Mouse (Mus musculus) liver, adult 2 months (tissue): ENCODE results near the gene Fam222a. TPM values are rescaled to one million over a fixed set of nuclear protein-coding genes. Genes with fewer than 3 reads are reported as not detected.

ENCODE experiments used
- DNase-seq: peaks from one replicate; pipeline ENCODE4 v3.0.0-alpha.2; 2011; ENCODE audit warnings: low read depth, low spot score; ENCODE audit errors: extremely low read depth
- H3K27ac ChIP-seq: fragments of 200-500 bp; replicated peaks from 2 replicates; pipeline ENCODE4 v1.5.1; 2012; ENCODE audit warnings: low read depth, mild to moderate bottlenecking, control low read depth, inconsistent platforms, low read length; ENCODE audit not compliant: insufficient read depth
- H3K27me3 ChIP-seq: fragments of 200-500 bp; 2 replicates; pipeline ENCODE4 v1.6.1; 2012; ENCODE audit warnings: mild to moderate bottlenecking, moderate library complexity, low read length, inconsistent platforms; ENCODE audit not compliant: control insufficient read depth, insufficient read depth
- H3K36me3 ChIP-seq: fragments of 200-500 bp; 2 replicates; pipeline ENCODE4 v1.6.1; 2012; ENCODE audit warnings: low read length, inconsistent platforms; ENCODE audit not compliant: control insufficient read depth, insufficient read depth
- H3K4me1 ChIP-seq: fragments of 200-500 bp; 2 replicates; pipeline ENCODE4 v1.6.1; 2011; ENCODE audit warnings: low read length; ENCODE audit not compliant: control insufficient read depth, insufficient read depth
- H3K4me3 ChIP-seq: fragments of 200-500 bp; 2 replicates; pipeline ENCODE4 v1.5.1; 2011; ENCODE audit warnings: low read depth, mild to moderate bottlenecking, control low read depth, low read length, moderate library complexity; ENCODE audit not compliant: insufficient read depth
- H3K79me2 ChIP-seq: fragments of 200-500 bp; 2 replicates; pipeline ENCODE4 v1.6.1; 2012; ENCODE audit warnings: inconsistent platforms, mild to moderate bottlenecking, low read length, moderate library complexity; ENCODE audit not compliant: control insufficient read depth, insufficient read depth
- H3K9ac ChIP-seq: fragments of 200-500 bp; 2 replicates; pipeline ENCODE4 v1.6.1; 2012; ENCODE audit warnings: low read depth, mild to moderate bottlenecking, control low read depth, inconsistent platforms, low read length
- CTCF ChIP-seq: fragments of 200-500 bp; IDR thresholded peaks from 2 replicates; pipeline ENCODE4 v1.5.1; 2011; ENCODE audit warnings: low read depth, low read length, control low read depth
- POLR2A ChIP-seq: fragments of 200-500 bp; IDR thresholded peaks from 2 replicates; pipeline ENCODE4 v1.6.1; 2011; ENCODE audit warnings: low read length, control low read depth; ENCODE audit not compliant: insufficient read depth; ENCODE audit errors: extremely low read depth
- WGBS: fragments of 180-500 bp; shearing (Covaris S2); methylation state at CpG from one replicate; pipeline ENCODE4 v1.1.7; 2018; 5-methylcytosine and 5-hydroxymethylcytosine counted together
- polyA plus RNA-seq: library from polyadenylated mRNA; depleted of rRNA; stranded (reverse); fragments of >200 nt; gene quantifications from 2 replicates; pipeline ENCODE4 v1.2.3, GENCODE M21; 2012
- total RNA-seq: library from RNA; depleted of rRNA; stranded (reverse); fragments of >200 nt; gene quantifications from 2 replicates; pipeline ENCODE4 v1.2.3, GENCODE M21; 2014

Gene Fam222a
- total and polyA plus RNA-seq, 2 experiments, result 0.09 to 1.2 TPM

GRCm38 (mm10) chr5:114589454-114589853 is 21.6 kb downstream of the Fam222a start:
- Histone ChIP-seq H3K4me3 (no peak overlapping the region), H3K36me3 (no peaks in the 10 kb centered on the region), H3K79me2 (peaks cover 21% of the 10 kb centered on the region; the same call in 1 of the 2 replicates), H3K9ac (no peak overlapping the region), H3K27me3 (no peaks in the 10 kb centered on the region), H3K27ac (no peak overlapping the region), H3K4me1 (0 out of 2 replicates have a peak, but pooled peaks cover 2% of the 10 kb centered on the region)
- DNase-seq, result no peak
- TF ChIP-seq CTCF (no peak), POLR2A (no peak)
- 52% methylated on average over 2 of the region's 2 CpGs for WGBS

DNA sequence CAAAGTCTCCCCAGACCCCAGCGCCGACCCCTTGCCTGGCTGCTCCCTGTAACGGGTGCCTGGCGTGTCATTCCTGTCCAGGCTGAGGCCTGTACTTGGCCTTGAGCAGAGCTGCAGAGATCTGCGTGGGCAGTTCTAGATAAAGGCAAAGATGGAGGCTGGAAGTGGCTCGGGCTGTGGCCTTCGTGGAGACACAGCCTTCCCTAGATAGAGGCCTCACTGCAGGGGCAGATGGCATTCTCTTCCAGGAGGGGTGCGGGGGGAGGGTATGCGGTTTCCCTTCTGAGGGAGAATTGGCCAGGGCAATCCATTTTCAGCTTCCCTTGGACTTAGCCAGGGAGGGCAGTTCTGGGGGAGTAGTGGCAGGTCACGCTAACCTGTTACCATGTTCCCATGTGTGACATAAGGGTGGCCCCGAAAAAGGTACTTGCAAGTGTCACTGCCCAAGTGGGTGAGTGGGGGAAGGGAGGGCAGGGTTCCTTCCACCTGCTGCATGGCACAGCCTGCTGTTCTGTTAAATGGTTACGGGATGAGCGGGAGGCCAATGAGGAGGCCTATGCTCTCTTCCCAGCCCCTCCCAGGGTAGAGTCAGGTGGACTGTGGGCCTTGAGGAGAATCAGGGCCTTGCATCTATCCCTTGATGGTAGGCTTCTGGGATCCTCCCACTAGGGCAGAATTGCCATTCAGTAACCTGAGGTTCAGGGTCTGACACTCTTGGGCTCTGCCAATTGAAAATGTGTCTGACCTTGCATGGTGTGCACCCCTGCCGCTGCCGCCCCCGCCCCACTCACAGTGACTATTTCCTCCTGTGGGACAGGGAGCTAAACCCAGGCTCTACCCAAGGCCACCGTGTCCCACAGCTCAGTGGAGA is 22.5 kb downstream of the Fam222a start:
- Histone ChIP-seq H3K79me2 (peaks cover 16% of the 10 kb centered on the region; the same call in 1 of the 2 replicates), H3K36me3 (no peaks in the 10 kb centered on the region), H3K4me1 (0 out of 2 replicates have a peak, but pooled peaks cover 2% of the 10 kb centered on the region), H3K9ac (no peak overlapping the region), H3K4me3 (no peak overlapping the region), H3K27ac (no peak overlapping the region), H3K27me3 (no peaks in the 10 kb centered on the region)
- 84% methylated on average over 17 of the region's 17 CpGs for WGBS
- no peak for DNase-seq
- TF ChIP-seq POLR2A (no peak), CTCF (no peak)

- no peaks in the 10 kb centered on the region for H3K36me3 ChIP-seq
- WGBS, result 64% methylated on average over 15 of the region's 15 CpGs
- H3K27ac ChIP-seq, result no peak overlapping the region
- peaks cover 14% of the 10 kb centered on the region; the same call in 1 of the 2 replicates for H3K79me2 ChIP-seq
- no peaks in the 10 kb centered on the region for H3K27me3 ChIP-seq
- TF ChIP-seq POLR2A (no peak), CTCF (no peak)
- no peak for DNase-seq
- H3K4me3 ChIP-seq, result no peak overlapping the region
- H3K9ac ChIP-seq, result no peak overlapping the region
- peaks cover 5% of the 10 kb centered on the region for H3K4me1 ChIP-seq
Observed at GRCm38 (mm10) chr5:114591151-114591561, 23.3 kb downstream of the Fam222a start.

- H3K36me3 ChIP-seq, result no peaks in the 10 kb centered on the region
- H3K27ac ChIP-seq, result no peak overlapping the region
- no peak overlapping the region for H3K9ac ChIP-seq
- no peak overlapping the region for H3K4me3 ChIP-seq
- H3K4me1 ChIP-seq, result peaks cover 17% of the 10 kb centered on the region
- TF ChIP-seq CTCF (no peak), POLR2A (no peak)
- 91% methylated on average over 19 of the region's 19 CpGs for WGBS
- no peaks in the 10 kb centered on the region for H3K27me3 ChIP-seq
- H3K79me2 ChIP-seq, result peaks cover 14% of the 10 kb centered on the region; the same call in 1 of the 2 replicates
- no peak for DNase-seq
Observed at GRCm38 (mm10) chr5:114592463-114593160, 24.8 kb downstream of the Fam222a start.

GRCm38 (mm10) chr5:114593161-114593821 is 25.5 kb downstream of the Fam222a start:
- peaks cover 19% of the 10 kb centered on the region for H3K4me1 ChIP-seq
- WGBS, result 89% methylated on average over 11 of the region's 12 CpGs
- no peak overlapping the region for H3K9ac ChIP-seq
- no peaks in the 10 kb centered on the region for H3K27me3 ChIP-seq
- H3K27ac ChIP-seq, result no peak overlapping the region
- no peak overlapping the region for H3K4me3 ChIP-seq
- DNase-seq, result no peak
- TF ChIP-seq CTCF, result no peak
- TF ChIP-seq POLR2A, result no peak
- H3K36me3 ChIP-seq, result no peaks in the 10 kb centered on the region
- H3K79me2 ChIP-seq, result peaks cover 14% of the 10 kb centered on the region; the same call in 1 of the 2 replicates
